Mouse (Mus musculus) lung, postnatal 25 days (tissue): Measurements from ENCODE around the gene Rnh1.

ENCODE experiments used
- DNase-seq: peaks from one replicate; pipeline ENCODE4 v3.0.0; 2022; ENCODE audit warnings: low spot score

Gene Rnh1

GRCm38 (mm10) chr7:141205504-141205903, 32.8 kb upstream of the Rnh1 start:
- DNase-seq, result no peak

- DNase-seq, result no peak
Measured at GRCm38 (mm10) chr7:141204546-141204945, 31.9 kb upstream of the Rnh1 start.

GRCm38 (mm10) chr7:141198121-141198520, 25.5 kb upstream of the Rnh1 start:
- no peak for DNase-seq

- no peak for DNase-seq
Measured at GRCm38 (mm10) chr7:141196619-141197282, 24.1 kb upstream of the Rnh1 start.

GRCm38 (mm10) chr7:141195754-141196153, 23.1 kb upstream of the Rnh1 start:
- no peak for DNase-seq

- peak; percentile 92 for DNase-seq
Measured at GRCm38 (mm10) chr7:141194830-141195229, 22.2 kb upstream of the Rnh1 start.

- DNase-seq, result no peak
Measured at GRCm38 (mm10) chr7:141194409-141194808, 21.8 kb upstream of the Rnh1 start.

- peak; percentile 98 for DNase-seq
Measured at GRCm38 (mm10) chr7:141193948-141194347, 21.3 kb upstream of the Rnh1 start, which contains the start of the genes Hras and Lrrc56. TSS of gene Hras (minus strand) at chr7:141194005. TSS of gene Lrrc56 (plus strand) at chr7:141194157.

GRCm38 (mm10) chr7:141193348-141193856, 20.7 kb upstream of the Rnh1 start:
- no peak for DNase-seq

- peak; percentile 81 for DNase-seq
Measured at GRCm38 (mm10) chr7:141192776-141193347, 20.2 kb upstream of the Rnh1 start.

GRCm38 (mm10) chr7:141191796-141192685, 19.4 kb upstream of the Rnh1 start:
- DNase-seq, result no peak

GRCm38 (mm10) chr7:141191036-141191435, 18.4 kb upstream of the Rnh1 start:
- no peak for DNase-seq

- no peak for DNase-seq
Measured at GRCm38 (mm10) chr7:141190220-141190619, 17.6 kb upstream of the Rnh1 start.

- no peak for DNase-seq
Measured at GRCm38 (mm10) chr7:141188733-141189132, 16.1 kb upstream of the Rnh1 start.

- DNase-seq, result no peak
Measured at GRCm38 (mm10) chr7:141188194-141188593, 15.5 kb upstream of the Rnh1 start.

- peak; percentile 89 for DNase-seq
Measured at GRCm38 (mm10) chr7:141176173-141176572, 3.5 kb upstream of the Rnh1 start.

- DNase-seq, result no peak
Measured at GRCm38 (mm10) chr7:141175068-141175467, 2.4 kb upstream of the Rnh1 start.

- no peak for DNase-seq
Measured at GRCm38 (mm10) chr7:141173323-141173850, 730 bp upstream of the Rnh1 start.

GRCm38 (mm10) chr7:141169866-141170265, 2.8 kb downstream of the Rnh1 start:
- no peak for DNase-seq

- DNase-seq, result peak; percentile 86
Measured at GRCm38 (mm10) chr7:141169300-141169699, 3.4 kb downstream of the Rnh1 start.

GRCm38 (mm10) chr7:141168518-141168953, 4.1 kb downstream of the Rnh1 start:
- DNase-seq, result peak; percentile 90

GRCm38 (mm10) chr7:141167901-141168517, 4.6 kb downstream of the Rnh1 start:
- peak; percentile 46 for DNase-seq
